Mouse (Mus musculus) C2C12 (cell line): ENCODE results near the gene H2afy2. TPM values are rescaled to one million over a fixed set of nuclear protein-coding genes. Genes with fewer than 3 reads are reported as not detected.
A peak's percentile ranks its signal among the peaks of the same experiment; 100 is the strongest.

ENCODE experiments used
- H3K27me3 ChIP-seq: one replicate; pipeline ENCODE4 v1.6.1; 2011; ENCODE audit not compliant: control insufficient read depth, insufficient read depth, insufficient read length
- H3K36me3 ChIP-seq: one replicate; pipeline ENCODE4 v1.6.1; 2011; ENCODE audit not compliant: control insufficient read depth, insufficient read depth
- H3K4me3 ChIP-seq: one replicate; pipeline ENCODE4 v1.5.1; 2011; ENCODE audit warnings: mild to moderate bottlenecking, control low read depth; ENCODE audit not compliant: poor library complexity, insufficient read depth, severe bottlenecking
- H3K79me2 ChIP-seq: one replicate; pipeline ENCODE4 v1.6.1; 2011; ENCODE audit not compliant: control insufficient read depth, insufficient read depth
- H3K79me3 ChIP-seq: one replicate; pipeline ENCODE4 v1.6.1; 2011; ENCODE audit warnings: low read depth, control low read depth
- H3ac ChIP-seq: one replicate; pipeline ENCODE3; 2011; ENCODE audit warnings: low read depth; ENCODE audit not compliant: control insufficient read depth, insufficient read length
- CEBPB ChIP-seq: IDR thresholded peaks from one replicate; pipeline ENCODE4 v1.6.1; 2011; ENCODE audit warnings: low read depth, mild to moderate bottlenecking, control low read depth, moderate library complexity
- CTCF ChIP-seq: IDR thresholded peaks from one replicate; pipeline ENCODE4 v1.5.1; 2011; ENCODE audit not compliant: control insufficient read depth, insufficient read depth, insufficient read length
- FOSL1 ChIP-seq: IDR thresholded peaks from one replicate; pipeline ENCODE4 v1.8.0; 2011; ENCODE audit warnings: mild to moderate bottlenecking, low read length; ENCODE audit not compliant: poor library complexity, insufficient read depth, severe bottlenecking
- MAX ChIP-seq: IDR thresholded peaks from one replicate; pipeline ENCODE4 v1.6.1; 2011; ENCODE audit warnings: mild to moderate bottlenecking, control low read depth
- MYOD1 ChIP-seq: IDR thresholded peaks from one replicate; pipeline ENCODE4 v1.6.1; 2011; ENCODE audit warnings: low read depth; ENCODE audit not compliant: control insufficient read depth, insufficient read length
- MYOG ChIP-seq: IDR thresholded peaks from one replicate; pipeline ENCODE4 v1.6.1; 2011; ENCODE audit not compliant: control insufficient read depth, insufficient read length; ENCODE audit errors: extremely low read depth
- USF1 ChIP-seq: IDR thresholded peaks from one replicate; pipeline ENCODE4 v1.6.1; 2011; ENCODE audit warnings: low read depth, mild to moderate bottlenecking, control low read depth, moderate library complexity
- long read RNA-seq, 2 experiments: library from polyadenylated mRNA; unstranded; transcript quantifications; one replicate each; pipeline ENCODE4 v2.0.0; 2019 to 2020
- polyA plus RNA-seq: library from polyadenylated mRNA; unstranded; fragments of >200 nt; fragmentation: generic; extraction: Trizol; gene quantifications from one replicate; pipeline ENCODE4 v1.2.1, GENCODE M21; 2012; ENCODE audit warnings: missing spikeins

Gene H2afy2
- polyA plus RNA-seq: 10.5 TPM
- long read RNA-seq, experiment 1, transcript H2afy2-201 (9 exons, 2,175 nt): major isoform, 16 of 21 reads
- long read RNA-seq, experiment 1, partial matches to known transcripts: 2 of 21 reads
- long read RNA-seq, experiment 1, other reads (novel, unspliced or antisense): 3 of 21 reads
- long read RNA-seq, experiment 2, transcript H2afy2-201 (9 exons, 2,175 nt): major isoform, 134 of 145 reads
- long read RNA-seq, experiment 2, partial matches to known transcripts: 3 of 145 reads
- long read RNA-seq, experiment 2, other reads (novel, unspliced or antisense): 8 of 145 reads

GRCm38 (mm10) chr10:61783621-61784251 lies at the start of gene H2afy2:
Gene H2afy2, minus strand, starts transcription at chr10:61784147.
- Histone ChIP-seq H3K4me3 (peak within 1 kb of the TSS; percentile 32), H3K79me2 (no peaks in the 10 kb centered on the region), H3K27me3 (peaks cover 12% of the 10 kb centered on the region), H3K36me3 (no peaks in the 10 kb centered on the region), H3ac (peak within 1 kb of the TSS; percentile 68), H3K79me3 (no peaks in the 10 kb centered on the region)
- TF ChIP-seq CEBPB: no peak

GRCm38 (mm10) chr10:61832713-61833112 lies 48.8 kb upstream of the H2afy2 start:
- H3K79me3 ChIP-seq: no peaks in the 10 kb centered on the region
- H3ac ChIP-seq: no peak overlapping the region
- no peak for TF ChIP-seq CTCF
- no peak for TF ChIP-seq MYOD1
- TF ChIP-seq MYOG: no peak
- no peak for TF ChIP-seq USF1
- TF ChIP-seq FOSL1: no peak
- no peak for TF ChIP-seq MAX
- no peak for TF ChIP-seq CEBPB
- H3K27me3 ChIP-seq: peaks cover 37% of the 10 kb centered on the region
- no peak overlapping the region for H3K4me3 ChIP-seq
- no peaks in the 10 kb centered on the region for H3K36me3 ChIP-seq
- no peaks in the 10 kb centered on the region for H3K79me2 ChIP-seq

GRCm38 (mm10) chr10:61831741-61832140 lies 47.8 kb upstream of the H2afy2 start:
- Histone ChIP-seq H3K79me3 (no peaks in the 10 kb centered on the region), H3K36me3 (no peaks in the 10 kb centered on the region), H3K4me3 (no peak overlapping the region), H3K27me3 (peaks cover 32% of the 10 kb centered on the region), H3K79me2 (no peaks in the 10 kb centered on the region), H3ac (no peak overlapping the region)
- TF ChIP-seq MYOG (no peak), CEBPB (no peak), USF1 (no peak), MYOD1 (no peak), MAX (no peak), FOSL1 (no peak), CTCF (no peak)

- no peak for TF ChIP-seq CTCF
- TF ChIP-seq USF1: no peak
- TF ChIP-seq MAX: no peak
- TF ChIP-seq MYOG: no peak
- no peak for TF ChIP-seq MYOD1
- TF ChIP-seq CEBPB: no peak
- TF ChIP-seq FOSL1: no peak
- Histone ChIP-seq H3K79me2 (no peaks in the 10 kb centered on the region), H3K4me3 (no peak overlapping the region), H3K27me3 (peaks cover 30% of the 10 kb centered on the region), H3ac (no peak overlapping the region), H3K36me3 (no peaks in the 10 kb centered on the region), H3K79me3 (no peaks in the 10 kb centered on the region)
Observed at GRCm38 (mm10) chr10:61831251-61831650, 47.3 kb upstream of the H2afy2 start.

GRCm38 (mm10) chr10:61830817-61831216 lies 46.9 kb upstream of the H2afy2 start:
- no peaks in the 10 kb centered on the region for H3K79me3 ChIP-seq
- TF ChIP-seq MYOD1 (no peak), USF1 (no peak), CTCF (no peak), MYOG (no peak), CEBPB (no peak), MAX (no peak), FOSL1 (no peak)
- no peak overlapping the region for H3K4me3 ChIP-seq
- peaks cover 26% of the 10 kb centered on the region for H3K27me3 ChIP-seq
- H3K79me2 ChIP-seq: no peaks in the 10 kb centered on the region
- H3K36me3 ChIP-seq: no peaks in the 10 kb centered on the region
- no peak overlapping the region for H3ac ChIP-seq

GRCm38 (mm10) chr10:61829046-61829445 lies 45.1 kb upstream of the H2afy2 start:
- Histone ChIP-seq H3K79me3 (no peaks in the 10 kb centered on the region), H3ac (no peak overlapping the region), H3K79me2 (no peaks in the 10 kb centered on the region), H3K4me3 (no peak overlapping the region), H3K27me3 (peaks cover 19% of the 10 kb centered on the region), H3K36me3 (no peaks in the 10 kb centered on the region)
- no peak for TF ChIP-seq CEBPB
- TF ChIP-seq MYOG: no peak
- TF ChIP-seq MYOD1: no peak
- no peak for TF ChIP-seq MAX
- no peak for TF ChIP-seq CTCF
- TF ChIP-seq USF1: no peak
- TF ChIP-seq FOSL1: no peak
